Mouse (Mus musculus): ENCODE data around the gene Napsa. TPM values are rescaled to one million over a fixed set of nuclear protein-coding genes. Genes with fewer than 3 reads are reported as not detected.
A peak's percentile ranks its signal among the peaks of the same experiment; 100 is the strongest.

Gene Napsa
- polyA plus RNA-seq, 1 experiment: 256 TPM

DNA sequence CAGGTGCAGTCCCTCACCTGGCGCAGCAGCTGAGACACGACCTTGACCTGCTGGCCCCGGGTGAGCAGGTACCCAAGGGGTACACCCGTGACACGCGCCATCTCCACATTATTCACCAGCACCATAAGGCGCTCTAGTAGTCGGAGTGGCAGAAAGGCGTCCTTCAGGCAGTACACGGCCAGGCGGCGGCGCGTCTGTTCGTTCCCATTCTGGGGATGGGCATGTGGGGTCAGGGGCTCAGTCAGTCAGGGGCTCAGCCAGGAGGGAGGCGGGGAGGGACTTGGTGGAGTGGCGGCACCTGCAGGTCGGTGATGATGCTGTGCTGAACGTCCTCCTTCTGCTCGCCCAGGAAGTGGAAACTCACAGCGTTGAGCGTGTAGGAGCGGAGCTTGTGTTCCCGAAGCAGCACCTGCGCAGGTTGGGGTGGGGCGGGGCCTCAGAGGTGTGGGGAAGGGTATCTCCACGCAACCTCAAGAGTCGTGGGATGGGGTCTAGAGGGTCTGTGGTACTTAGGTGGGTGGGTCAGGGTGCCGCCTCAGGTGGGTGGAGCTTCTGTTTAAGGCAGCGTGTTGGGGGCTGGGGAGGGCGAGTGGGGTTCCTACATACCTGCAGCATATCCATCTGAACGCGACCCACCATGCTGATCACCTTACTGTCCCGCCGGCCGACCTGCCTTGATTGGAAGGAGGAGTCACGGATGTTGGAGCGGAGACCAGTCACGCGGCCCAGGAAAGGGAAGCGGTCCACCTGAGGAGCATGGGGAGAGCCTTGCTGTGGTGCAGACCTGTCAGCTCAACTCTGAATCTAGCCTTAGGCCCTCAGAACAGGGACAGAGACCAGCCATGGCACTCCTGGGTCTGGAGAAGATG, 33.2 kb upstream of the Napsa start:
- Histone ChIP-seq H3K4me1 (ENCODE audit: control insufficient read depth, insufficient read depth, insufficient read length) (peaks cover 21% of the 10 kb centered on the region; the same call in 1 of the 2 replicates), H3K27me3 (ENCODE audit: control insufficient read depth, insufficient read depth, low read length) (no peaks in the 10 kb centered on the region), H3K4me3 (ENCODE audit: extremely low read depth, insufficient read depth, insufficient read length) (no peak overlapping the region), H3K27ac (ENCODE audit: insufficient read depth, low read length) (no peak overlapping the region), H3K36me3 (ENCODE audit: control insufficient read depth, insufficient read depth, low read length) (peaks cover 54% of the 10 kb centered on the region)
- no peak for TF ChIP-seq POLR2A (IDR thresholded peaks at IDR 0.05; ENCODE audit: low read depth, low read length)
- no peak for TF ChIP-seq CTCF (IDR thresholded peaks at IDR 0.05; ENCODE audit: extremely low read depth, insufficient read depth, insufficient read length, insufficient replicate concordance)
- no peak for DNase-seq (ENCODE audit: low read depth in 1 of 2, low spot score in 2 of 2)
- 94% methylated on average over 41 of the region's 41 CpGs for WGBS

DNA sequence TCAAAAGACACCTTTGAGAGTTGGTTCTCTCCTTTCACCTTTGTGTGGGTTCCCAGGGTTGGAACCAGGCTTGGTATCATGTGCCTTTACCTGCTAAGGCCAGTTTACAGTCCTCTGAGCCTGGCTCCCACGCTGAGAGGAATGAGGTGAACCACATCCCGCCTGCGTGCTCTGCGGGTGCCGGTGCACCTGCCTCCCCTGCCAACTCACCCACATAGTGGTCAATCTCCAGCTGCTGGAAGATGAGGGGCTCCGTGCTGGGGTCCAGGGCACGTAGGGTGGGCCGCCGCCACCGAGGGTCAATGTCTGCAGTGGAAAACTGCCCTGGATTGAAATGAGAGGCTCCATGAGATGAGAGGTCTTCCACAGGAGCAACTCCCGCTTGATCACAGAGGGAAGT, 29.6 kb upstream of the Napsa start:
- no peak overlapping the region for H3K4me3 ChIP-seq (ENCODE audit: extremely low read depth, insufficient read depth, insufficient read length)
- peaks cover 9% of the 10 kb centered on the region; the same call in 1 of the 2 replicates for H3K4me1 ChIP-seq (ENCODE audit: control insufficient read depth, insufficient read depth, insufficient read length)
- H3K27ac ChIP-seq (ENCODE audit: insufficient read depth, low read length): no peak overlapping the region
- H3K36me3 ChIP-seq (ENCODE audit: control insufficient read depth, insufficient read depth, low read length): peaks cover 49% of the 10 kb centered on the region
- DNase-seq (ENCODE audit: low read depth in 1 of 2, low spot score in 2 of 2): no peak
- TF ChIP-seq CTCF (IDR thresholded peaks at IDR 0.05; ENCODE audit: extremely low read depth, insufficient read depth, insufficient read length, insufficient replicate concordance) (no peak), POLR2A (IDR thresholded peaks at IDR 0.05; ENCODE audit: low read depth, low read length) (no peak)
- no peaks in the 10 kb centered on the region for H3K27me3 ChIP-seq (ENCODE audit: control insufficient read depth, insufficient read depth, low read length)
- WGBS: 76% methylated on average over 11 of the region's 11 CpGs

DNA sequence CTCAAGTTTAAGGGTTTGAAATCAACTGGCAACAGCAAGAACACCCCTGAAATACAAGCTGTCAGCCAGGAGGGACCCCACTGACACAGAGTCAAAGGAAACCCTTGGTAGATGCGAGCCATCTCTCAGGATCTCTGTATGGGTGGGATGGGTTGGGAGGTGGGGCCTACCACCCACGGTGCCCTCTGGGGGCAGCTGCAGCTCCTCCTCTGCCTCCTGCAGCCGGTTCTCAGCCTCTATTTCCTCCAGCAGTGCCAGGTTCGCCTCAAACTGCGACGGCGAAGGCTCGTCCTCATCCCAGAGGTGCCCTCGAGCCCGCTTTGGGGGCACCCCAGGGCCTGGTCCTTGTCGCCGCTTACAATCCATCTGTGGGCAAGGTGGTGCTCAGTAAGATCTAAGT, 29.1 kb upstream of the Napsa start:
- 82% methylated on average over 12 of the region's 12 CpGs for WGBS
- no peaks in the 10 kb centered on the region for H3K27me3 ChIP-seq (ENCODE audit: control insufficient read depth, insufficient read depth, low read length)
- DNase-seq (ENCODE audit: low read depth in 1 of 2, low spot score in 2 of 2): no peak
- no peak for TF ChIP-seq CTCF (IDR thresholded peaks at IDR 0.05; ENCODE audit: extremely low read depth, insufficient read depth, insufficient read length, insufficient replicate concordance)
- no peak for TF ChIP-seq POLR2A (IDR thresholded peaks at IDR 0.05; ENCODE audit: low read depth, low read length)
- peaks cover 12% of the 10 kb centered on the region; the same call in 1 of the 2 replicates for H3K4me1 ChIP-seq (ENCODE audit: control insufficient read depth, insufficient read depth, insufficient read length)
- H3K36me3 ChIP-seq (ENCODE audit: control insufficient read depth, insufficient read depth, low read length): peaks cover 44% of the 10 kb centered on the region
- no peak overlapping the region for H3K4me3 ChIP-seq (ENCODE audit: extremely low read depth, insufficient read depth, insufficient read length)
- no peak overlapping the region for H3K27ac ChIP-seq (ENCODE audit: insufficient read depth, low read length)

DNA sequence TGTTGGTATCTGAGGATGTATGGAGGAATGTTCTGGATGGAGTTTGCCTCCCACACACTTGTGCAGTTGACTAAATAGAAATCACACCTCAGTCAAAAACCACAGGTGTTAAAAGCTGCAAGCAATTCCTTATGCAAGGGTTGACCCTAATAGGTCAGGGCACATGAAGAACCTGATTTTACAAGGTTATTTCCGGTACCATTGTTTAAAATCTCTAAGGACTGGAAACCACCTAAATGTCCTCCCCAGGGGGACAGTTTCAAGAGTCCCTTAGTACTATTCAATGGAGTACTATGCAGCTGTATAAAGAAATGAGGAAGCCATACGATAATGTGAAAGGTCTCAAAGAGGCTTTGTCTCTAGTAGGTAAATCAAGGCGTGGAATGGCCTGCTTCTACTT, 25.9 kb upstream of the Napsa start:
- H3K4me3 ChIP-seq (ENCODE audit: extremely low read depth, insufficient read depth, insufficient read length): no peak overlapping the region
- TF ChIP-seq CTCF (IDR thresholded peaks at IDR 0.05; ENCODE audit: extremely low read depth, insufficient read depth, insufficient read length, insufficient replicate concordance) (no peak), POLR2A (IDR thresholded peaks at IDR 0.05; ENCODE audit: low read depth, low read length) (no peak)
- WGBS: 54% methylated on average over 3 of the region's 3 CpGs
- peaks cover 34% of the 10 kb centered on the region for H3K36me3 ChIP-seq (ENCODE audit: control insufficient read depth, insufficient read depth, low read length)
- H3K27ac ChIP-seq (ENCODE audit: insufficient read depth, low read length): 0 out of 2 replicates have a peak overlapping the region, but pooled peaks have one; percentile 4
- no peak for DNase-seq (ENCODE audit: low read depth in 1 of 2, low spot score in 2 of 2)
- peaks cover 12% of the 10 kb centered on the region; the same call in 1 of the 2 replicates for H3K4me1 ChIP-seq (ENCODE audit: control insufficient read depth, insufficient read depth, insufficient read length)
- no peaks in the 10 kb centered on the region for H3K27me3 ChIP-seq (ENCODE audit: control insufficient read depth, insufficient read depth, low read length)

DNA sequence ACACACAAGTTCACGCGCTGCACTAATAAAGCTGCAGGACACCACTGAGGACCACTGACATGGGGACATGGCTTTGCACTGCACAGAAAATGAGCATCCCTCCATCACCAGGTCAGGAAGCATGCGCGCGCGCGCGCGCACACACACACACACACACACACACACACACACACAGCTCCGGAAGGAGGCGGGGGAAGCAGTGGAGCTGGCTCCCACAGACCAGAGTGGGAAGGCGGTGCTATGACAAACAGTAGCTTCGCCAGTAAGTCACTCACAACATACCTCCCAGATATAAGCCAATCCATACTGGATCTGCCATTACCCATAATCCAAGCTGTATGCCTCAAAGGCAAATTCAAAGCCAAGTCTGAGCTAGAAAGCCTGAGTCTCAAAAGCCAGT, 25.1 kb upstream of the Napsa start:
- TF ChIP-seq POLR2A (IDR thresholded peaks at IDR 0.05; ENCODE audit: low read depth, low read length): no peak
- no peak for TF ChIP-seq CTCF (IDR thresholded peaks at IDR 0.05; ENCODE audit: extremely low read depth, insufficient read depth, insufficient read length, insufficient replicate concordance)
- Histone ChIP-seq H3K27ac (ENCODE audit: insufficient read depth, low read length) (peak overlapping the region; percentile 84), H3K36me3 (ENCODE audit: control insufficient read depth, insufficient read depth, low read length) (peaks cover 34% of the 10 kb centered on the region), H3K27me3 (ENCODE audit: control insufficient read depth, insufficient read depth, low read length) (no peaks in the 10 kb centered on the region), H3K4me3 (ENCODE audit: extremely low read depth, insufficient read depth, insufficient read length) (peak overlapping the region; percentile 89; the same call in 1 of the 2 replicates), H3K4me1 (ENCODE audit: control insufficient read depth, insufficient read depth, insufficient read length) (peaks cover 12% of the 10 kb centered on the region; the same call in 1 of the 2 replicates)
- no peak for DNase-seq (ENCODE audit: low read depth in 1 of 2, low spot score in 2 of 2)
- WGBS: 54% methylated on average over 13 of the region's 13 CpGs

DNA sequence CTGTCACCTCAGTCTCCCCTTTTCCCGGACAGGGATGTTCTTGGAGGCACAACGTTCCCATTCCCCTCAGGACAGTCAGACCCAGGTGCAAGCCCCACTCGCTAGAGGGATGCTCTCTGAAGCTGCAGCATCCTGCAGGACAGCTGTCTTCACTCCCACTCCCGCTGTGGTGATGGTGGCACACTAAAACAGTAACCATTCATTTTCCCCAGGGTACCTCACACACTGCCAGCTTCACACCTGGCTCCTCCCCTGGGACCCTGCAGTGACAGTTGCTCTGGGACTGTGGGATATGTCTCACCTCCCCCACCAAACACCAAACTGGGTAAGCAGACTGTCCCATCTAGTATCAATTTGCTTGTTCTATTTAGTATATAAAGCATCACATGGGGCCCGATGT, 24.5 kb upstream of the Napsa start:
- TF ChIP-seq POLR2A (IDR thresholded peaks at IDR 0.05; ENCODE audit: low read depth, low read length) (no peak), CTCF (IDR thresholded peaks at IDR 0.05; ENCODE audit: extremely low read depth, insufficient read depth, insufficient read length, insufficient replicate concordance) (no peak)
- 14% methylated on average over 5 of the region's 5 CpGs for WGBS
- Histone ChIP-seq H3K4me3 (ENCODE audit: extremely low read depth, insufficient read depth, insufficient read length) (peak overlapping the region; percentile 89), H3K27me3 (ENCODE audit: control insufficient read depth, insufficient read depth, low read length) (no peaks in the 10 kb centered on the region), H3K36me3 (ENCODE audit: control insufficient read depth, insufficient read depth, low read length) (peaks cover 32% of the 10 kb centered on the region), H3K4me1 (ENCODE audit: control insufficient read depth, insufficient read depth, insufficient read length) (peaks cover 12% of the 10 kb centered on the region; the same call in 1 of the 2 replicates), H3K27ac (ENCODE audit: insufficient read depth, low read length) (peak overlapping the region; percentile 84)
- DNase-seq (ENCODE audit: low read depth in 1 of 2, low spot score in 2 of 2): no peak
